Mouse (Mus musculus) ES-E14 (cell line): ENCODE measurements at regions not wholly inside any gene's neighbourhood (a gene's known extent, or its start where the extent isn't known, plus 50 kb on each side); places are given as distances from the start of the nearest gene placed in this dataset.

Source experiments
- CHD2 ChIP-seq: IDR thresholded peaks from 2 replicates; pipeline ENCODE4 v1.6.1; 2014; ENCODE audit warnings: mild to moderate bottlenecking, low read depth, low read length, inconsistent platforms
- HCFC1 ChIP-seq: IDR thresholded peaks from 2 replicates; pipeline ENCODE4 v1.6.1; 2012; ENCODE audit warnings: low read length, inconsistent platforms, borderline replicate concordance; ENCODE audit not compliant: insufficient read depth
- MAFK ChIP-seq: IDR thresholded peaks from 2 replicates; pipeline ENCODE4 v1.6.1; 2014; ENCODE audit warnings: mild to moderate bottlenecking, low read depth, low read length, inconsistent platforms; ENCODE audit not compliant: insufficient read depth
- ZC3H11A ChIP-seq: IDR thresholded peaks from 2 replicates; pipeline ENCODE4 v1.6.1; 2012; ENCODE audit warnings: low read depth, mild to moderate bottlenecking, inconsistent platforms, low read length, borderline replicate concordance
- ZNF384 ChIP-seq: IDR thresholded peaks from 2 replicates; pipeline ENCODE4 v1.6.1; 2012; ENCODE audit warnings: low read depth, low read length, inconsistent platforms

DNA sequence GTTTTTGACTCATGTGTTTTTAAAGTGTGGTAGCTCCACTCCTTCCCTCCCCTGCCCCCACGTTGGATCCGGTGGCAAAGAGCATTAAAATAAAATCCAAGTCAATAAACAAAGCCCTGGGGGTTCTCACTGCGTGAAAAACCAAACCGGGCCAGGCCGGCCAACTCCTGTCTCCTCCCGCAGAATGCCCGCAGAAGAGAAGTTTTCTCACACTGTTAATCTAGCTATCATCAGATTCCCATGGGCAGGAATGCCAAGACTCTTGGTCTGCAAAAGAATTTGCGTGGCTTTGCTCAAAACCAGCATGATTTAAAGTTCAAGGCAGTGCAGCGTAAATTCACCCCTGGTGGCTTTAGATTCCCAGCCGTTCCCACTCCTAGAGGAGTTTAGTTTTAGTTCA lies 219.0 kb downstream of the Nkx6-1 start:
- TF ChIP-seq ZNF384 (no peak), MAFK (no peak), CHD2 (no peak), ZC3H11A (no peak), HCFC1 (no peak)
